In genomic region chr1:23264251-23264650, GRCm38 (mm10) we compare ENCODE assay signal across 12 mouse cellular contexts.
DNase-seq lines count a peak whose midpoint lies in the region; ATAC-seq lines count a peak whose summit lies in the region.
"Had no signal": no experiment of that assay in that cellular context is flagged by ENCODE, and none has a peak within 500 bp of the region (broad histone marks: within the 10 kb centered on the region; RNA-seq: fewer than 3 reads in every experiment).

No protein-coding gene starts in this region.

- WGBS in intestine, embryonic 14.5 days, result 21% methylated on average over 3 of the region's 3 CpGs
- 26% methylated on average over 3 of the region's 3 CpGs for WGBS in intestine, embryonic 15.5 days
- WGBS in liver, embryonic 15.5 days (ENCODE audit: insufficient replicate concordance), result 62% methylated on average over 3 of the region's 3 CpGs
- 52% methylated on average over 3 of the region's 3 CpGs for WGBS in liver, embryonic 11.5 days
- WGBS in lung, embryonic 16.5 days, result 19% methylated on average over 3 of the region's 3 CpGs

- H3K27ac ChIP-seq in intestine, embryonic 14.5 days (ENCODE audit: low read depth), result no peak overlapping the region
- no peak overlapping the region for H3K27ac ChIP-seq in intestine, embryonic 15.5 days
- no peak overlapping the region for H3K27ac ChIP-seq in liver, embryonic 15.5 days (replicated peaks)
- no peak overlapping the region for H3K27ac ChIP-seq in liver, embryonic 11.5 days (ENCODE audit: low read depth, low read length)
- H3K27ac ChIP-seq in lung, embryonic 16.5 days (ENCODE audit: low read length), result 0 out of 2 replicates have a peak overlapping the region, but pooled peaks have one; percentile 5
- H3K27ac ChIP-seq: forebrain, embryonic 12.5 days; midbrain, embryonic 12.5 days; neural tube, embryonic 13.5 days had no signal

- H3K4me1 ChIP-seq in intestine, embryonic 14.5 days (replicated peaks; ENCODE audit: control insufficient read depth, insufficient read depth, low read length), result peaks cover 14% of the 10 kb centered on the region
- peaks cover 6% of the 10 kb centered on the region; the same call in 1 of the 2 replicates for H3K4me1 ChIP-seq in intestine, embryonic 15.5 days (replicated peaks)
- H3K4me1 ChIP-seq in liver, embryonic 15.5 days (replicated peaks), result peaks cover 21% of the 10 kb centered on the region
- H3K4me1 ChIP-seq in liver, embryonic 11.5 days (replicated peaks; ENCODE audit: control insufficient read depth, insufficient read depth, low read length), result peaks cover 4% of the 10 kb centered on the region; the same call in 1 of the 2 replicates
- peaks cover 9% of the 10 kb centered on the region for H3K4me1 ChIP-seq in lung, embryonic 16.5 days (replicated peaks; ENCODE audit: control insufficient read depth, insufficient read depth, low read length)

- no peak for DNase-seq in frontal cortex, postnatal 14 days (ENCODE audit: low spot score in 2 of 2)
- no peak for DNase-seq in intestine, embryonic 14.5 days (ENCODE audit: low spot score)
- DNase-seq in liver, embryonic 11.5 days (ENCODE audit: low spot score), result no peak
- DNase-seq in c-Kit-positive CD71-positive TER-119-positive erythroid progenitor cells, embryonic 14.5 days (ENCODE audit: low spot score), result no peak
- DNase-seq: cerebellum, adult 9-11 months had no signal

- peak; percentile 93 for ATAC-seq in frontal cortex, adult (ENCODE audit: low TSS enrichment)
- ATAC-seq in intestine, embryonic 14.5 days (replicated peaks; ENCODE audit: low FRiP score, low TSS enrichment, low read depth), result no peak
- ATAC-seq in intestine, embryonic 15.5 days, result no peak
- no peak for ATAC-seq in liver, embryonic 15.5 days (ENCODE audit: insufficient read depth)
- no peak for ATAC-seq in liver, embryonic 11.5 days (replicated peaks; ENCODE audit: low FRiP score)
- ATAC-seq in lung, embryonic 16.5 days (ENCODE audit: low read depth), result peak; percentile 28; the same call in 1 of the 2 replicates

- H3K4me2 ChIP-seq in intestine, embryonic 14.5 days (ENCODE audit: low read length), result peak overlapping the region; percentile 5
- no peak overlapping the region; the same call in 1 of the 2 replicates for H3K4me2 ChIP-seq in intestine, embryonic 15.5 days (replicated peaks)
- peak overlapping the region; percentile 1; the same call in 1 of the 2 replicates for H3K4me2 ChIP-seq in liver, embryonic 15.5 days
- H3K4me2 ChIP-seq in liver, embryonic 11.5 days, result no peak overlapping the region
- no peak overlapping the region for H3K4me2 ChIP-seq in lung, embryonic 16.5 days (ENCODE audit: low read depth, low read length)
- H3K4me2 ChIP-seq: forebrain, embryonic 12.5 days; midbrain, embryonic 12.5 days; neural tube, embryonic 13.5 days had no signal

- H3K9ac ChIP-seq in intestine, embryonic 14.5 days (ENCODE audit: low read length), result no peak overlapping the region
- H3K9ac ChIP-seq in intestine, embryonic 15.5 days, result no peak overlapping the region
- H3K9ac ChIP-seq in liver, embryonic 15.5 days, result no peak overlapping the region; the same call in 1 of the 2 replicates
- no peak overlapping the region for H3K9ac ChIP-seq in liver, embryonic 11.5 days (ENCODE audit: low read depth, low read length)
- no peak overlapping the region for H3K9ac ChIP-seq in lung, embryonic 16.5 days (ENCODE audit: low read length)
- H3K9ac ChIP-seq: forebrain, embryonic 12.5 days; midbrain, embryonic 12.5 days; neural tube, embryonic 13.5 days had no signal

- no peaks in the 10 kb centered on the region for H3K9me3 ChIP-seq in intestine, embryonic 14.5 days (ENCODE audit: control insufficient read depth, low read length)
- no peaks in the 10 kb centered on the region for H3K9me3 ChIP-seq in intestine, embryonic 15.5 days
- H3K9me3 ChIP-seq in liver, embryonic 15.5 days (replicated peaks), result no peaks in the 10 kb centered on the region
- H3K9me3 ChIP-seq in liver, embryonic 11.5 days (ENCODE audit: control insufficient read depth, low read length), result no peaks in the 10 kb centered on the region
- H3K9me3 ChIP-seq in lung, embryonic 16.5 days (ENCODE audit: control insufficient read depth, low read length), result no peaks in the 10 kb centered on the region
- H3K9me3 ChIP-seq: forebrain, embryonic 12.5 days; midbrain, embryonic 12.5 days; neural tube, embryonic 13.5 days had no signal

- no peaks in the 10 kb centered on the region for H3K36me3 ChIP-seq in intestine, embryonic 14.5 days (ENCODE audit: control insufficient read depth, insufficient read depth, low read length)
- no peaks in the 10 kb centered on the region for H3K36me3 ChIP-seq in intestine, embryonic 15.5 days
- H3K36me3 ChIP-seq in liver, embryonic 15.5 days (replicated peaks), result peaks cover 9% of the 10 kb centered on the region
- no peaks in the 10 kb centered on the region for H3K36me3 ChIP-seq in liver, embryonic 11.5 days (ENCODE audit: control insufficient read depth, insufficient read depth, low read length)
- H3K36me3 ChIP-seq in lung, embryonic 16.5 days (ENCODE audit: control insufficient read depth, insufficient read depth, low read length), result 0 out of 2 replicates have a peak, but pooled peaks cover 2% of the 10 kb centered on the region
- H3K36me3 ChIP-seq: neural tube, embryonic 13.5 days had no signal

- H3K4me3 ChIP-seq in intestine, embryonic 14.5 days (ENCODE audit: low read depth, low read length), result no peak overlapping the region
- no peak overlapping the region for H3K4me3 ChIP-seq in intestine, embryonic 15.5 days (replicated peaks)
- no peak overlapping the region for H3K4me3 ChIP-seq in liver, embryonic 15.5 days (replicated peaks)
- no peak overlapping the region for H3K4me3 ChIP-seq in liver, embryonic 11.5 days (ENCODE audit: low read depth, low read length)
- H3K4me3 ChIP-seq in lung, embryonic 16.5 days (ENCODE audit: low read length), result no peak overlapping the region
- H3K4me3 ChIP-seq: forebrain, embryonic 12.5 days; midbrain, embryonic 12.5 days; neural tube, embryonic 13.5 days had no signal

- no peaks in the 10 kb centered on the region for H3K27me3 ChIP-seq in intestine, embryonic 14.5 days (replicated peaks; ENCODE audit: control insufficient read depth, insufficient read depth, low read length)
- H3K27me3 ChIP-seq in intestine, embryonic 15.5 days (replicated peaks), result no peaks in the 10 kb centered on the region
- H3K27me3 ChIP-seq in liver, embryonic 15.5 days, result no peaks in the 10 kb centered on the region
- no peaks in the 10 kb centered on the region for H3K27me3 ChIP-seq in liver, embryonic 11.5 days (replicated peaks; ENCODE audit: control insufficient read depth, insufficient read depth, low read length)
- no peaks in the 10 kb centered on the region for H3K27me3 ChIP-seq in lung, embryonic 16.5 days (ENCODE audit: control insufficient read depth, insufficient read depth, low read depth, low read length)
- H3K27me3 ChIP-seq: forebrain, embryonic 12.5 days; midbrain, embryonic 12.5 days; neural tube, embryonic 13.5 days had no signal

Comparison
In these comparisons a context has a peak if more than half of its experiments do, and no peak if none do; other contexts are left out.
1. H3K4me2 ChIP-seq: peak in intestine, embryonic 14.5 days (single experiment) and liver, embryonic 15.5 days (single experiment); none in intestine, embryonic 15.5 days (single experiment), liver, embryonic 11.5 days (single experiment) and lung, embryonic 16.5 days (single experiment).
2. ATAC-seq: peak in frontal cortex, adult (single experiment) and lung, embryonic 16.5 days (single experiment); none in intestine, embryonic 14.5 days (single experiment), intestine, embryonic 15.5 days (single experiment), liver, embryonic 15.5 days (single experiment) and liver, embryonic 11.5 days (single experiment).